Mouse (Mus musculus) heart, embryonic 11.5 days (tissue): Measurements from ENCODE around the gene Ift140. TPM values are rescaled to one million over a fixed set of nuclear protein-coding genes. Genes with fewer than 3 reads are reported as not detected.

Experiments
- ATAC-seq: fragments of 200-750 bp; cut with Nextera tagmentation; replicated peaks from 2 replicates; pipeline ENCODE4 v1.8.0; 2017; ENCODE audit warnings: moderate library complexity; ENCODE audit not compliant: insufficient number of reproducible peaks, low FRiP score, low TSS enrichment
- H3K27ac ChIP-seq: fragments of 300-500 bp; sonication (generic); 2 replicates; pipeline ENCODE4 v1.5.1; 2014; ENCODE audit warnings: mild to moderate bottlenecking, low read depth, low read length
- H3K27me3 ChIP-seq: fragments of 300-500 bp; sonication (generic); 2 replicates; pipeline ENCODE4 v1.6.1; 2014; ENCODE audit warnings: mild to moderate bottlenecking, low read length, mixed read lengths; ENCODE audit not compliant: control insufficient read depth, insufficient read depth
- H3K36me3 ChIP-seq: fragments of 300-500 bp; sonication (generic); 2 replicates; pipeline ENCODE4 v1.6.1; 2014; ENCODE audit warnings: mild to moderate bottlenecking, low read length, moderate library complexity, mixed read lengths; ENCODE audit not compliant: control insufficient read depth, insufficient read depth
- H3K4me1 ChIP-seq: fragments of 300-500 bp; sonication (generic); 2 replicates; pipeline ENCODE4 v1.6.1; 2014; ENCODE audit warnings: low read length; ENCODE audit not compliant: control insufficient read depth, insufficient read depth
- H3K4me2 ChIP-seq: fragments of 300-500 bp; sonication (generic); 2 replicates; pipeline ENCODE4 v1.6.1; 2014; ENCODE audit warnings: mild to moderate bottlenecking, moderate library complexity
- H3K4me3 ChIP-seq: fragments of 300-500 bp; sonication (generic); 2 replicates; pipeline ENCODE4 v1.5.1; 2014; ENCODE audit warnings: low read depth, low read length
- H3K9ac ChIP-seq: fragments of 300-500 bp; sonication (generic); 2 replicates; pipeline ENCODE4 v1.6.1; 2014; ENCODE audit warnings: mild to moderate bottlenecking, low read depth, low read length, moderate library complexity
- H3K9me3 ChIP-seq: fragments of 300-500 bp; sonication (generic); replicated peaks from 2 replicates; pipeline ENCODE4 v1.6.1; 2016; ENCODE audit warnings: low read length; ENCODE audit not compliant: control insufficient read depth
- WGBS: fragments of 180-500 bp; shearing (Covaris S2); extraction: QIAGEN DNeasy Blood & Tissue Kit; methylation state at CpG from one replicate; pipeline ENCODE4 v1.1.7; 2014; ENCODE audit not compliant: insufficient replicate concordance; 5-methylcytosine and 5-hydroxymethylcytosine counted together
- polyA plus RNA-seq: library from polyadenylated mRNA; unstranded; fragments of >200 nt; fragmentation: Nextera tagmentation; extraction: Ambion mirVana; gene quantifications from 2 replicates; pipeline ENCODE4 v1.2.1, GENCODE M21; 2014

Ift140 gene
- polyA plus RNA-seq, 1 experiment from 2014 or later = 17.9 TPM

GRCm38 (mm10) chr17:25063872-25064271 lies 48.0 kb downstream of the Ift140 start:
- H3K27me3 ChIP-seq = no peaks in the 10 kb centered on the region
- H3K36me3 ChIP-seq = 0 out of 2 replicates have a peak, but pooled peaks cover 4% of the 10 kb centered on the region
- H3K9me3 ChIP-seq = no peaks in the 10 kb centered on the region
- H3K9ac ChIP-seq = no peak overlapping the region
- H3K4me2 ChIP-seq = no peak overlapping the region
- H3K4me3 ChIP-seq = no peak overlapping the region
- peaks cover 19% of the 10 kb centered on the region for H3K4me1 ChIP-seq
- WGBS = 66% methylated on average over 12 of the region's 12 CpGs
- no peak for ATAC-seq
- peak overlapping the region; percentile 10 for H3K27ac ChIP-seq

GRCm38 (mm10) chr17:25064351-25064750 lies 48.5 kb downstream of the Ift140 start:
- 45% methylated on average over 9 of the region's 9 CpGs for WGBS

DNA sequence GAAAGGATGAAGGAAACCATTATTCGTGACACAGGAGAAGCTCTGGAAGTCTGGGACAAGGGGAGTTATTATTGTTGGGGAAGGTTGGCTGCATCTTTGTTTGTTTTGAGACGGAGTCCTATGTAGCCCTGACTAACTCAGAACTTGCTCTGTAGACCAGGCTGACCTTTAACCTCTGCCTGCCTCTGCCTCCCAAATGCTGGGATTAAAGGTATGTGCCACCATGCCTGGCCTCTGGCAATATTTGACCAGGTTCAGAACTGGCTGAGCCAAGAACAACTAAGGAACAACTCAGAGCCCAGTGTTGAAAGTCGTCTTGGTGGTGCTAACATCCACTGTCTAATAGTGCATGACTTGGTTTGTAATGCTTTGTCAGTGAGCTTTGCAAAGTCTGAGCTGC lies 49.3 kb downstream of the Ift140 start:
- no peak overlapping the region for H3K4me3 ChIP-seq
- no peak overlapping the region for H3K4me2 ChIP-seq
- WGBS = 72% methylated on average over 3 of the region's 3 CpGs
- H3K4me1 ChIP-seq = peaks cover 19% of the 10 kb centered on the region
- no peak for ATAC-seq
- 0 out of 2 replicates have a peak, but pooled peaks cover 4% of the 10 kb centered on the region for H3K36me3 ChIP-seq
- no peak overlapping the region for H3K27ac ChIP-seq
- no peaks in the 10 kb centered on the region for H3K27me3 ChIP-seq
- H3K9ac ChIP-seq = no peak overlapping the region
- no peaks in the 10 kb centered on the region for H3K9me3 ChIP-seq

More at GRCm38 (mm10) chr17:25064351-25064750, 48.5 kb downstream of the Ift140 start:
- Histone ChIP-seq H3K4me3 (no peak overlapping the region), H3K9me3 (no peaks in the 10 kb centered on the region), H3K4me1 (peaks cover 19% of the 10 kb centered on the region), H3K27me3 (no peaks in the 10 kb centered on the region), H3K9ac (no peak overlapping the region), H3K4me2 (no peak overlapping the region), H3K27ac (peak overlapping the region; percentile 60), H3K36me3 (0 out of 2 replicates have a peak, but pooled peaks cover 4% of the 10 kb centered on the region)
- 0 out of 2 replicates have a peak, but pooled peaks have one; percentile 60 for ATAC-seq

- no peak for ATAC-seq
- Histone ChIP-seq H3K4me1 (peaks cover 19% of the 10 kb centered on the region), H3K27ac (no peak overlapping the region), H3K4me2 (no peak overlapping the region), H3K9me3 (no peaks in the 10 kb centered on the region), H3K36me3 (peaks cover 4% of the 10 kb centered on the region; the same call in 1 of the 2 replicates), H3K27me3 (no peaks in the 10 kb centered on the region), H3K4me3 (no peak overlapping the region), H3K9ac (no peak overlapping the region)
- 90% methylated on average over 7 of the region's 7 CpGs for WGBS
Measured at GRCm38 (mm10) chr17:25066595-25066994, 50.7 kb downstream of the Ift140 start.

- Histone ChIP-seq H3K9me3 (no peaks in the 10 kb centered on the region), H3K9ac (no peak overlapping the region), H3K4me2 (no peak overlapping the region), H3K27me3 (no peaks in the 10 kb centered on the region), H3K27ac (peak overlapping the region; percentile 42), H3K4me1 (peaks cover 19% of the 10 kb centered on the region), H3K4me3 (no peak overlapping the region), H3K36me3 (no peaks in the 10 kb centered on the region; the same call in 1 of the 2 replicates)
- no peak for ATAC-seq
- WGBS = 38% methylated on average over 8 of the region's 8 CpGs
Measured at GRCm38 (mm10) chr17:25067442-25067851, 51.6 kb downstream of the Ift140 start.

DNA sequence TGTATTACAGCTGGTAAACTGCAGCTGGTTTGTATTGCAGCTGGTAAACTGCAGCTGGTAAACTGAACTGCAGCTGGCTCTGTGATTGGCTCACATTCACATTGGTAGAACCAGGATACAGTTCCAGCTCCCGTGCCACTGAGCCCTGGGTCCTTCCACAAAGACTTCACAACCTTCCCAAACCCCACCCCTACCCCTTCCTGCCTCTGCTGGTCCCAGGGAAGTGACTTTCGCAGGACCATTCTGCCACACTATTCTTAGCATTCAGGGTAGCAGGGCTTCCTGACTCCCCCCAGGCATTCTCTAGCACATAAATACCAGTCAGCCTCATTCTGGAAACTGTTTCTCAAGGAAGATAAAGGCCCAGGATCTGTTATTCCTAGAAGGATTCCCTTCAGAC lies 52.8 kb downstream of the Ift140 start:
- 0 out of 2 replicates have a peak overlapping the region, but pooled peaks have one; percentile 42 for H3K27ac ChIP-seq
- no peak for ATAC-seq

GRCm38 (mm10) chr17:25076906-25077305 lies 61.0 kb downstream of the Ift140 start:
- no peak overlapping the region for H3K9ac ChIP-seq

More for the DNA sequence above, 52.8 kb downstream of the Ift140 start:
- WGBS = 44% methylated on average over 2 of the region's 2 CpGs
- no peak overlapping the region for H3K4me2 ChIP-seq
- peaks cover 19% of the 10 kb centered on the region for H3K4me1 ChIP-seq
- H3K36me3 ChIP-seq = no peaks in the 10 kb centered on the region; the same call in 1 of the 2 replicates
- no peak overlapping the region for H3K4me3 ChIP-seq
- H3K27me3 ChIP-seq = no peaks in the 10 kb centered on the region
- no peaks in the 10 kb centered on the region for H3K9me3 ChIP-seq
- H3K9ac ChIP-seq = no peak overlapping the region

DNA sequence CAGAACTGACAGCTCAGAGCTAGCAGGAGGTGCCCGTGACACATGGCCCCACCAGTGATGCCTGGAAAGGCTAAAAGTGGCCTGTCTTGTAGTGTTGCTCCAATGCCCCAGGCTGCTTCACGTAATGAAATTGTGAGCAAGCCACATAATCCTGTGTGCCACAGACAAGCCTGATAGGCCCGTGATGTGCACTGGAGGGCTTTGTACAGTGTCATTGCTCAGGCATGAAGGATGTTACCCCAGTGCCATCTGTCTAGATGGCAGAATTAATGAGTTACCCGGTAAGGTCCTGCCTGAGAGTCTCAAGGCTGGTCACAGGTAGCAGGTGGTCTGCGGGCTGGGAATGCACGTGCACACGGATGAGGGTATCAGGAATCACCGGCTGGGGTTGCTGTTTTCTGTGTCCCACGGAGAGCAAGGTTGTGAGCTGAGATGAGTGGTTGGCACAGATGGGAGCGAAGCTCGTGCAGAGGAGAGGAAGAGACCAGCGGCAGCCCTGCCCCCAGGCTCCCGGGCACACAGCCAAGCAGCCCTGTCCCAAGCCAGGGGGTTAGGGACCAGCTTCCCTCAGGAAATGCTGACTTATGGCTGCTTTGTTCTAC lies 62.0 kb downstream of the Ift140 start:
- Histone ChIP-seq H3K27me3 (no peaks in the 10 kb centered on the region), H3K9me3 (no peaks in the 10 kb centered on the region), H3K4me1 (peaks cover 23% of the 10 kb centered on the region), H3K9ac (peak overlapping the region; percentile 56; the same call in 1 of the 2 replicates), H3K4me2 (peak overlapping the region; percentile 58), H3K27ac (peak overlapping the region; percentile 51; the same call in 1 of the 2 replicates), H3K36me3 (no peaks in the 10 kb centered on the region), H3K4me3 (peak overlapping the region; percentile 29)
- 63% methylated on average over 13 of the region's 13 CpGs for WGBS
- no peak for ATAC-seq

More at GRCm38 (mm10) chr17:25076906-25077305, 61.0 kb downstream of the Ift140 start:
- Histone ChIP-seq H3K27ac (no peak overlapping the region), H3K4me1 (peaks cover 14% of the 10 kb centered on the region), H3K4me2 (no peak overlapping the region; the same call in 1 of the 2 replicates), H3K36me3 (no peaks in the 10 kb centered on the region), H3K27me3 (no peaks in the 10 kb centered on the region), H3K4me3 (no peak overlapping the region), H3K9me3 (no peaks in the 10 kb centered on the region)
- ATAC-seq = no peak
- 86% methylated on average over 4 of the region's 4 CpGs for WGBS
